Mouse (Mus musculus): ENCODE data around the gene Stx7. TPM values are rescaled to one million over a fixed set of nuclear protein-coding genes. Genes with fewer than 3 reads are reported as not detected.

The Stx7 gene
- polyA plus RNA-seq, 1 experiment from 2014 or later = 313 TPM

GRCm38 (mm10) chr10:24224591-24224990, 75.5 kb downstream of the Stx7 start:
- peaks cover 18% of the 10 kb centered on the region for H3K4me1 ChIP-seq (replicated peaks)
- no peak overlapping the region for H3K27ac ChIP-seq (replicated peaks)
- no peaks in the 10 kb centered on the region for H3K36me3 ChIP-seq
- no peak overlapping the region for H3K4me3 ChIP-seq
- peaks cover 27% of the 10 kb centered on the region for H3K27me3 ChIP-seq
- no peak for ATAC-seq (ENCODE audit: low FRiP score, low read depth)
- no peak overlapping the region for H3K9ac ChIP-seq
- no peaks in the 10 kb centered on the region for H3K9me3 ChIP-seq
- 20% methylated on average over 8 of the region's 8 CpGs for WGBS
- H3K4me2 ChIP-seq = no peak overlapping the region

GRCm38 (mm10) chr10:24228318-24229183, 79.4 kb downstream of the Stx7 start:
- no peaks in the 10 kb centered on the region for H3K36me3 ChIP-seq
- H3K27ac ChIP-seq (replicated peaks) = no peak overlapping the region
- H3K4me2 ChIP-seq = no peak overlapping the region
- WGBS = 33% methylated on average over 12 of the region's 12 CpGs
- peaks cover 9% of the 10 kb centered on the region for H3K27me3 ChIP-seq
- H3K4me3 ChIP-seq = no peak overlapping the region
- no peaks in the 10 kb centered on the region for H3K9me3 ChIP-seq
- ATAC-seq (ENCODE audit: low FRiP score, low read depth) = no peak
- H3K9ac ChIP-seq = no peak overlapping the region
- peaks cover 9% of the 10 kb centered on the region for H3K4me1 ChIP-seq (replicated peaks)

- Histone ChIP-seq H3K4me1 (replicated peaks) (peaks cover 15% of the 10 kb centered on the region), H3K36me3 (no peaks in the 10 kb centered on the region), H3K27me3 (no peaks in the 10 kb centered on the region), H3K4me3 (no peak overlapping the region), H3K27ac (replicated peaks) (no peak overlapping the region), H3K9me3 (no peaks in the 10 kb centered on the region), H3K9ac (no peak overlapping the region), H3K4me2 (no peak overlapping the region)
- no peak for ATAC-seq (ENCODE audit: low FRiP score, low read depth)
- 78% methylated on average over 4 of the region's 4 CpGs for WGBS
These were observed 83.2 kb downstream of the Stx7 start for GRCm38 (mm10) chr10:24232281-24232680.

- H3K9me3 ChIP-seq = no peaks in the 10 kb centered on the region
- 37% methylated on average over 23 of the region's 23 CpGs for WGBS
- no peaks in the 10 kb centered on the region for H3K27me3 ChIP-seq
- no peak overlapping the region for H3K27ac ChIP-seq (replicated peaks)
- H3K4me2 ChIP-seq = peak overlapping the region; percentile 47
- peak overlapping the region; percentile 14; the same call in 1 of the 2 replicates for H3K9ac ChIP-seq
- H3K4me3 ChIP-seq = peak overlapping the region; percentile 7
- ATAC-seq (ENCODE audit: low FRiP score, low read depth) = 0 out of 2 replicates have a peak, but pooled peaks have one; percentile 45
- no peaks in the 10 kb centered on the region for H3K36me3 ChIP-seq
- H3K4me1 ChIP-seq (replicated peaks) = peaks cover 9% of the 10 kb centered on the region; the same call in 1 of the 2 replicates
These were observed 86.6 kb downstream of the Stx7 start for GRCm38 (mm10) chr10:24235426-24236283.

Other genes starting within 250 kb of the Stx7 start
- not detected in 2 replicates for gene Taar1, start 228.9 kb upstream of the Stx7 start, polyA plus RNA-seq (2015; fragmentation: Nextera tagmentation; extraction: Ambion mirVana)
- 0.16 TPM in 1 of 2 replicates, not detected in the other for gene Taar2, start 210.7 kb upstream of the Stx7 start, polyA plus RNA-seq (2015; fragmentation: Nextera tagmentation; extraction: Ambion mirVana)
- gene Taar3, start 199.7 kb upstream of the Stx7 start, polyA plus RNA-seq (2015; fragmentation: Nextera tagmentation; extraction: Ambion mirVana) = not detected in 2 replicates
- not detected in 2 replicates for gene Taar4, start 188.8 kb upstream of the Stx7 start, polyA plus RNA-seq (2015; fragmentation: Nextera tagmentation; extraction: Ambion mirVana)
- gene Taar5, start 178.6 kb upstream of the Stx7 start, polyA plus RNA-seq (2015; fragmentation: Nextera tagmentation; extraction: Ambion mirVana) = not detected in 2 replicates
- not detected in 2 replicates for gene Taar6, start 163.7 kb upstream of the Stx7 start, polyA plus RNA-seq (2015; fragmentation: Nextera tagmentation; extraction: Ambion mirVana)
- not detected in 2 replicates for gene Taar7a, start 155.8 kb upstream of the Stx7 start, polyA plus RNA-seq (2015; fragmentation: Nextera tagmentation; extraction: Ambion mirVana)
- gene Taar7b, start 149.4 kb upstream of the Stx7 start, polyA plus RNA-seq (2015; fragmentation: Nextera tagmentation; extraction: Ambion mirVana) = not detected in 2 replicates
- not detected in 2 replicates for gene Taar7d, start 122.1 kb upstream of the Stx7 start, polyA plus RNA-seq (2015; fragmentation: Nextera tagmentation; extraction: Ambion mirVana)
- gene Taar7e, start 111.7 kb upstream of the Stx7 start, polyA plus RNA-seq (2015; fragmentation: Nextera tagmentation; extraction: Ambion mirVana) = not detected in 2 replicates
- not detected in 2 replicates for gene Taar7f, start 99.8 kb upstream of the Stx7 start, polyA plus RNA-seq (2015; fragmentation: Nextera tagmentation; extraction: Ambion mirVana)
- gene Taar8a, start 72.8 kb upstream of the Stx7 start, polyA plus RNA-seq (2015; fragmentation: Nextera tagmentation; extraction: Ambion mirVana) = not detected in 2 replicates
- not detected in 2 replicates for gene Taar8b, start 57.0 kb upstream of the Stx7 start, polyA plus RNA-seq (2015; fragmentation: Nextera tagmentation; extraction: Ambion mirVana)
- gene Taar8c, start 47.4 kb upstream of the Stx7 start, polyA plus RNA-seq (2015; fragmentation: Nextera tagmentation; extraction: Ambion mirVana) = not detected in 2 replicates
- gene Taar9, start 39.8 kb upstream of the Stx7 start, polyA plus RNA-seq (2015; fragmentation: Nextera tagmentation; extraction: Ambion mirVana) = not detected in 2 replicates
- 6.8 TPM in 2 replicates for gene Moxd1, start 74.2 kb downstream of the Stx7 start, polyA plus RNA-seq (2015; fragmentation: Nextera tagmentation; extraction: Ambion mirVana)